Mouse (Mus musculus) lung, adult 18-20 months (tissue): ENCODE measurements around the gene Tnni2.

Experiments
- DNase-seq, 2 experiments: peaks; one replicate each; pipeline ENCODE4 v3.0.0; 2022; ENCODE audit warnings: mixed read lengths in 2 of 2

The Tnni2 gene

GRCm38 (mm10) chr7:142460636-142461077, 19.0 kb downstream of the Tnni2 start, which contains the start of gene Lsp1:
Lsp1 (plus strand) TSS chr7:142460809.
- no peak for DNase-seq

GRCm38 (mm10) chr7:142461446-142461845, 19.8 kb downstream of the Tnni2 start:
- DNase-seq: peak in 1 of 2 experiments; percentile 12

- DNase-seq: peak in 1 of 2 experiments; percentile 3
Observed at GRCm38 (mm10) chr7:142462190-142462589, 20.6 kb downstream of the Tnni2 start.

- peak in 1 of 2 experiments; percentile 16 for DNase-seq
Observed at GRCm38 (mm10) chr7:142462594-142463078, 21.0 kb downstream of the Tnni2 start.

GRCm38 (mm10) chr7:142470171-142470691, 28.6 kb downstream of the Tnni2 start:
- peak in 1 of 2 experiments; percentile 14 for DNase-seq

- peak; percentile 35 to 45 for DNase-seq
Observed at GRCm38 (mm10) chr7:142470808-142471413, 29.3 kb downstream of the Tnni2 start.

- peak in 1 of 2 experiments; percentile 4 for DNase-seq
Observed at GRCm38 (mm10) chr7:142471414-142471861, 29.8 kb downstream of the Tnni2 start.

- DNase-seq: peak in 1 of 2 experiments; percentile 2
Observed at GRCm38 (mm10) chr7:142471884-142472570, 30.4 kb downstream of the Tnni2 start.

GRCm38 (mm10) chr7:142472936-142473335, 31.3 kb downstream of the Tnni2 start:
- DNase-seq: no peak

- DNase-seq: no peak
Observed at GRCm38 (mm10) chr7:142473476-142473875, 31.9 kb downstream of the Tnni2 start.

GRCm38 (mm10) chr7:142474799-142475198, 33.2 kb downstream of the Tnni2 start:
- peak in 1 of 2 experiments; percentile 33 for DNase-seq

- no peak for DNase-seq
Observed at GRCm38 (mm10) chr7:142475641-142476040, 34.0 kb downstream of the Tnni2 start.

GRCm38 (mm10) chr7:142476271-142476670, 34.7 kb downstream of the Tnni2 start:
- DNase-seq: no peak

- no peak for DNase-seq
Observed at GRCm38 (mm10) chr7:142476795-142477452, 35.3 kb downstream of the Tnni2 start.

- DNase-seq: no peak
Observed at GRCm38 (mm10) chr7:142478001-142478400, 36.4 kb downstream of the Tnni2 start.

GRCm38 (mm10) chr7:142478574-142478973, 37.0 kb downstream of the Tnni2 start:
- no peak for DNase-seq

GRCm38 (mm10) chr7:142479307-142479706, 37.7 kb downstream of the Tnni2 start:
- DNase-seq: no peak

GRCm38 (mm10) chr7:142479886-142480285, 38.3 kb downstream of the Tnni2 start:
- no peak for DNase-seq

- DNase-seq: no peak
Observed at GRCm38 (mm10) chr7:142480661-142481060, 39.1 kb downstream of the Tnni2 start.

- DNase-seq: peak in 1 of 2 experiments; percentile 38
Observed at GRCm38 (mm10) chr7:142481186-142481567, 39.6 kb downstream of the Tnni2 start.

GRCm38 (mm10) chr7:142481568-142482255, 40.1 kb downstream of the Tnni2 start:
- no peak for DNase-seq

GRCm38 (mm10) chr7:142482256-142482609, 40.6 kb downstream of the Tnni2 start:
- DNase-seq: no peak

GRCm38 (mm10) chr7:142483136-142483535, 41.5 kb downstream of the Tnni2 start:
- DNase-seq: no peak
